Mouse (Mus musculus) megakaryocyte, adult 5-6 weeks (primary cell): Measurements from ENCODE around the gene Mvb12b. TPM values are rescaled to one million over a fixed set of nuclear protein-coding genes. Genes with fewer than 3 reads are reported as not detected.
A peak's percentile ranks its signal among the peaks of the same experiment; 100 is the strongest.

Experiments used
- ATAC-seq: 2 replicates; pipeline ENCODE4 v1.8.0; 2016; ENCODE audit warnings: mild to moderate bottlenecking, inconsistent platforms; ENCODE audit not compliant: poor library complexity, severe bottlenecking
- total RNA-seq, 2 experiments: library from RNA; stranded (forward) in 1 of 2; stranded (reverse) in 1 of 2; fragments of 153-499, 151-499 nt in 1 of 2; fragments of 221-1000, 200-1000 nt in 1 of 2; gene quantifications; 2 replicates each; pipeline versions ENCODE4 v1.2.3 to v1.2.4; 2015 to 2017

The Mvb12b gene
- total RNA-seq, 2 experiments from 2014 or later, result 9.5 to 22.2 TPM

- ATAC-seq, result no peak
Measured at GRCm38 (mm10) chr2:33702705-33703104, 185.0 kb downstream of the Mvb12b start.

GRCm38 (mm10) chr2:33701446-33701815, 186.3 kb downstream of the Mvb12b start:
- no peak for ATAC-seq

GRCm38 (mm10) chr2:33700581-33701445, 186.9 kb downstream of the Mvb12b start:
- ATAC-seq, result no peak

GRCm38 (mm10) chr2:33698898-33699297, 188.8 kb downstream of the Mvb12b start:
- ATAC-seq, result no peak

- ATAC-seq, result no peak
Measured at GRCm38 (mm10) chr2:33696428-33696827, 191.3 kb downstream of the Mvb12b start.

GRCm38 (mm10) chr2:33693931-33694330, 193.8 kb downstream of the Mvb12b start:
- ATAC-seq, result no peak

GRCm38 (mm10) chr2:33689880-33690462, 197.8 kb downstream of the Mvb12b start:
- ATAC-seq, result no peak

- no peak for ATAC-seq
Measured at GRCm38 (mm10) chr2:33689155-33689879, 198.4 kb downstream of the Mvb12b start.

- no peak for ATAC-seq
Measured at GRCm38 (mm10) chr2:33683594-33683993, 204.2 kb downstream of the Mvb12b start.

- no peak for ATAC-seq
Measured at GRCm38 (mm10) chr2:33683095-33683494, 204.7 kb downstream of the Mvb12b start.

- ATAC-seq, result 0 out of 2 replicates have a peak, but pooled peaks have one; percentile 51
Measured at GRCm38 (mm10) chr2:33682219-33682618, 205.5 kb downstream of the Mvb12b start.

Other genes starting within 250 kb of the Mvb12b start
- not detected in 2 replicates for gene Lmx1b, start 247.4 kb downstream of the Mvb12b start, total RNA-seq (2015)
- not detected in 2 replicates for gene Lmx1b, start 247.4 kb downstream of the Mvb12b start, total RNA-seq (2017)